10 mouse cellular contexts compared by ENCODE assay signal in the genomic region with DNA sequence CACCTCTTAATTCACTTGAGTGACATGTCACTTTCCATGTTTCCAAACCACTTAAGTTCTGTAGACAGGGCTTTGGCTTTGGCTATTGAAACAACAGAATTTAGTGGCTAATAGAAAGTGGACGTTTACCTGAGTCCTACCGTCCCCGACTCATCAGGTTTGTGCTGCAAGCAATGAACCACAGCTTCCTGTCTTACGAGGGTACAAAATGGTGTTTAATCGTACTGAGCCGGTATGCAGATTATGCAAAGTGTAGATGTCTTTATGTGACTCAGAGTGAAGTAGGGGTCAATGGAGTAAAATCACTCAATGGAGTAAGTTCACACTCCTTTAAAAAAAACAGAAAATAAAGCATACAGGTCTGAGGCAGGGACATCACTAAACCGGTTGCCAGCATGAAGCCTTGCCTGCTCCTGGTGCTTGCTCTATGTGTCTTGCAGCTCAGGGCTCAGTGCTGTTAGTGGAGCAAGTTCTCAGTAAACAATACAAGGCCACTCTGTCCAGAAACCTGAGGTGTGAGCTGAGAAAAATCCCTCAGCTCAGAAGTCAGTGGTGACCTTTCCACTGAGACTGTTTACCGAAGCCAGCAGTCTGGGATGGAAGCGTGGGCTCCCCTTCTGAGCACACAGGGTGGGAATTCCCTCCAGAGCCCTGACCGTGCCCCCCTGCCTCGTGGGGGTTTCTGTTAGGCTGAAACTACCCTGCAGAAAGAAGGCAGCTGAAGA.
DNase-seq lines count a peak whose midpoint lies in the region; ATAC-seq and TF ChIP-seq lines count a peak whose summit lies in the region.
"Had no signal": no experiment of that assay in that cellular context is flagged by ENCODE, and none has a peak within 500 bp of the region (broad histone marks: within the 10 kb centered on the region; RNA-seq: fewer than 3 reads in every experiment).

No protein-coding gene starts in this region.

- H3K9me3 ChIP-seq in forebrain, embryonic 13.5 days (replicated peaks) = no peaks in the 10 kb centered on the region
- no peaks in the 10 kb centered on the region for H3K9me3 ChIP-seq in forebrain, postnatal 0 days (ENCODE audit: low read length)
- H3K9me3 ChIP-seq: hindbrain, embryonic 15.5 days; megakaryocyte, embryonic 14.5 days had no signal

- no peak overlapping the region for H3K4me2 ChIP-seq in forebrain, embryonic 13.5 days
- no peak overlapping the region for H3K4me2 ChIP-seq in forebrain, postnatal 0 days (ENCODE audit: low read depth)
- H3K4me2 ChIP-seq: hindbrain, embryonic 15.5 days had no signal

- H3K4me1 ChIP-seq in forebrain, embryonic 13.5 days = peaks cover 13% of the 10 kb centered on the region
- H3K4me1 ChIP-seq in forebrain, postnatal 0 days (ENCODE audit: insufficient read depth) = no peaks in the 10 kb centered on the region

- H3K4me3 ChIP-seq in forebrain, embryonic 13.5 days = no peak overlapping the region
- H3K4me3 ChIP-seq in forebrain, postnatal 0 days (ENCODE audit: low read depth, low read length) = no peak overlapping the region
- H3K4me3 ChIP-seq: hindbrain, embryonic 15.5 days; megakaryocyte, embryonic 14.5 days had no signal

- 0 out of 2 replicates have a peak, but pooled peaks cover 4% of the 10 kb centered on the region for H3K27me3 ChIP-seq in forebrain, embryonic 13.5 days
- H3K27me3 ChIP-seq in forebrain, postnatal 0 days (ENCODE audit: insufficient read depth, low read length) = no peaks in the 10 kb centered on the region
- H3K27me3 ChIP-seq: hindbrain, embryonic 15.5 days had no signal

- H3K27ac ChIP-seq in forebrain, embryonic 13.5 days = no peak overlapping the region
- H3K27ac ChIP-seq in forebrain, postnatal 0 days (ENCODE audit: low read depth, low read length) = no peak overlapping the region
- H3K27ac ChIP-seq: hindbrain, embryonic 15.5 days had no signal

- no peak for TF ChIP-seq CTCF in forebrain, postnatal 0 days (IDR thresholded peaks at IDR 0.05; ENCODE audit: low read depth)

- DNase-seq in forebrain, postnatal 0 days = no peak
- peak; percentile 32 to 39 for DNase-seq in spleen, postnatal 36 days (ENCODE audit: low spot score in 2 of 2)
- no peak for DNase-seq in spleen, postnatal 10 days (ENCODE audit: low spot score in 2 of 2)
- peak; percentile 37 for DNase-seq in lung, postnatal 10 days
- no peak for DNase-seq in right cerebral cortex, postnatal 14 days
- no peak for DNase-seq in frontal cortex, adult 2 months (ENCODE audit: extremely low spot score in 1 of 2, low spot score in 1 of 2)
- no peak for DNase-seq in layer of hippocampus, adult 11-12 months (ENCODE audit: low spot score)

- 0 out of 2 replicates have a peak overlapping the region, but pooled peaks have one; percentile 14 for H3K9ac ChIP-seq in forebrain, embryonic 13.5 days
- H3K9ac ChIP-seq in forebrain, postnatal 0 days = no peak overlapping the region
- H3K9ac ChIP-seq: hindbrain, embryonic 15.5 days had no signal

- ATAC-seq in forebrain, embryonic 13.5 days = peak; percentile 33
- no peak for ATAC-seq in forebrain, postnatal 0 days

- H3K36me3 ChIP-seq in forebrain, embryonic 13.5 days (ENCODE audit: poor library complexity, severe bottlenecking) = no peaks in the 10 kb centered on the region
- no peaks in the 10 kb centered on the region for H3K36me3 ChIP-seq in forebrain, postnatal 0 days (ENCODE audit: insufficient read depth)
- H3K36me3 ChIP-seq: hindbrain, embryonic 15.5 days had no signal

- 43% methylated on average over 11 of the region's 11 CpGs for WGBS in forebrain, embryonic 13.5 days
- 35% methylated on average over 11 of the region's 11 CpGs for WGBS in forebrain, postnatal 0 days

Comparison
In these comparisons a context has a peak if more than half of its experiments do, and no peak if none do; other contexts are left out.
1. DNase-seq: peak in spleen, postnatal 36 days (2 of 2) and lung, postnatal 10 days (single experiment); none in forebrain, postnatal 0 days (single experiment), spleen, postnatal 10 days (0 of 2), right cerebral cortex, postnatal 14 days (single experiment), frontal cortex, adult 2 months (0 of 2) and layer of hippocampus, adult 11-12 months (single experiment).